Mouse (Mus musculus) small intestine, adult 2 months (tissue): Measurements from ENCODE around the gene Nxpe2. TPM values are rescaled to one million over a fixed set of nuclear protein-coding genes. Genes with fewer than 3 reads are reported as not detected.

Experiments
- H3K27ac ChIP-seq: fragments of 200-500 bp; 2 replicates; pipeline ENCODE4 v1.5.1; 2012; ENCODE audit warnings: low read depth, low read length, control low read depth, inconsistent platforms; ENCODE audit not compliant: insufficient read depth
- H3K27me3 ChIP-seq: fragments of 200-500 bp; 2 replicates; pipeline ENCODE4 v1.6.1; 2012; ENCODE audit warnings: mild to moderate bottlenecking, moderate library complexity, low read length, inconsistent platforms; ENCODE audit not compliant: control insufficient read depth, insufficient read depth
- H3K36me3 ChIP-seq: fragments of 200-500 bp; 2 replicates; pipeline ENCODE4 v1.6.1; 2012; ENCODE audit warnings: mild to moderate bottlenecking, low read length, control low read depth, inconsistent platforms; ENCODE audit not compliant: control insufficient read depth, insufficient read depth
- H3K4me1 ChIP-seq: fragments of 200-500 bp; 2 replicates; pipeline ENCODE4 v1.6.1; 2012; ENCODE audit warnings: low read length, inconsistent platforms, mixed read lengths; ENCODE audit not compliant: control insufficient read depth, insufficient read depth, insufficient read length
- H3K4me3 ChIP-seq: fragments of 200-500 bp; 2 replicates; pipeline ENCODE4 v1.5.1; 2012; ENCODE audit warnings: low read depth, mild to moderate bottlenecking, control low read depth, inconsistent platforms, low read length, moderate library complexity
- CTCF ChIP-seq: fragments of 200-500 bp; IDR thresholded peaks from 2 replicates; pipeline ENCODE4 v1.5.1; 2012; ENCODE audit warnings: low read depth, mild to moderate bottlenecking, control low read depth, inconsistent platforms, low read length, moderate library complexity, mixed read lengths; ENCODE audit not compliant: insufficient replicate concordance, insufficient read length; ENCODE audit errors: extremely low read depth
- POLR2A ChIP-seq: fragments of 200-500 bp; IDR thresholded peaks from 2 replicates; pipeline ENCODE4 v1.6.1; 2012; ENCODE audit warnings: low read depth, mild to moderate bottlenecking, control low read depth, inconsistent platforms, low read length, moderate library complexity
- WGBS: fragments of 180-500 bp; shearing (Covaris S2); methylation state at CpG from one replicate; pipeline ENCODE4 v1.1.7; 2018; 5-methylcytosine and 5-hydroxymethylcytosine counted together
- polyA plus RNA-seq: library from polyadenylated mRNA; depleted of rRNA; stranded (reverse); fragments of >200 nt; gene quantifications from 2 replicates; pipeline ENCODE4 v1.2.3, GENCODE M21; 2012; rRNA removed

Nxpe2 gene
- polyA plus RNA-seq, 1 experiment: 0.52 TPM

GRCm38 (mm10) chr9:48298983-48299382 is 54.3 kb downstream of the Nxpe2 start:
- no peak overlapping the region for H3K4me3 ChIP-seq
- no peaks in the 10 kb centered on the region for H3K36me3 ChIP-seq
- WGBS: 66% methylated on average over 7 of the region's 7 CpGs
- TF ChIP-seq CTCF (no peak), POLR2A (no peak)
- no peaks in the 10 kb centered on the region for H3K4me1 ChIP-seq
- H3K27ac ChIP-seq: no peak overlapping the region
- no peaks in the 10 kb centered on the region for H3K27me3 ChIP-seq

DNA sequence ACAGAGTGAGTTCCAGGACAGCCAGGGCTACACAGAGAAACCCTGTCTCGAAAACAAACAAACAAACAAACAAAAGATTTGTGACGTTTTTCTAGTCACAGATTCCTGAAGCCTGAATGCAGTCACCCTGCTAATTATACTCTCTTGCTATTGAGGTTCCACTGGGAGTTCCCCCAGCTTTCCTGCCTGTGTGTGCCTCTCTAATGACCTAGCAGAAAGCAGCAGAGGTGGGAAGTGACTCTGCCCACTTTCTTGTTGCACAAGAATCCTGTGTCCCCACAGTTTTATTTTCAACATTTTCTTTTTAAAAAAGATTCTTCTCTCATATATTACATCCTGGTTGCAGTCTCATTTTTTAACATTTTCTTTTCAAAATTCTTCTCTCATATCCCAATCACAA is 58.5 kb downstream of the Nxpe2 start:
- WGBS: 44% methylated on average over 2 of the region's 2 CpGs
- Histone ChIP-seq H3K4me1 (no peaks in the 10 kb centered on the region), H3K27ac (no peak overlapping the region), H3K36me3 (no peaks in the 10 kb centered on the region), H3K4me3 (no peak overlapping the region), H3K27me3 (no peaks in the 10 kb centered on the region)
- TF ChIP-seq CTCF: no peak
- no peak for TF ChIP-seq POLR2A

- H3K4me3 ChIP-seq: no peak overlapping the region
- WGBS: 91% methylated on average over 1 of the region's 1 CpGs
- TF ChIP-seq POLR2A (no peak), CTCF (no peak)
- H3K36me3 ChIP-seq: no peaks in the 10 kb centered on the region
- H3K4me1 ChIP-seq: no peaks in the 10 kb centered on the region
- no peaks in the 10 kb centered on the region for H3K27me3 ChIP-seq
- H3K27ac ChIP-seq: no peak overlapping the region
Measured at GRCm38 (mm10) chr9:48290281-48290680, 63.0 kb downstream of the Nxpe2 start.

- H3K36me3 ChIP-seq: no peaks in the 10 kb centered on the region
- 51% methylated on average over 8 of the region's 8 CpGs for WGBS
Measured at GRCm38 (mm10) chr9:48284221-48284620, 69.0 kb downstream of the Nxpe2 start.

GRCm38 (mm10) chr9:48276831-48277230 is 76.4 kb downstream of the Nxpe2 start:
- no peak overlapping the region for H3K4me3 ChIP-seq
- H3K27ac ChIP-seq: no peak overlapping the region
- TF ChIP-seq POLR2A: no peak
- TF ChIP-seq CTCF: no peak
- H3K27me3 ChIP-seq: no peaks in the 10 kb centered on the region
- WGBS: 88% methylated on average over 15 of the region's 15 CpGs
- no peaks in the 10 kb centered on the region for H3K36me3 ChIP-seq
- no peaks in the 10 kb centered on the region for H3K4me1 ChIP-seq

More at GRCm38 (mm10) chr9:48284221-48284620, 69.0 kb downstream of the Nxpe2 start:
- Histone ChIP-seq H3K27ac (no peak overlapping the region), H3K4me3 (no peak overlapping the region), H3K4me1 (no peaks in the 10 kb centered on the region), H3K27me3 (no peaks in the 10 kb centered on the region)
- TF ChIP-seq CTCF: no peak

Other genes starting within 250 kb of the Nxpe2 start
- gene Nxpe4, start 191.4 kb downstream of the Nxpe2 start, polyA plus RNA-seq: 0.22 and 0.60 TPM in 2 replicates
- gene Rexo2, start 127.2 kb upstream of the Nxpe2 start, polyA plus RNA-seq: 18.0 and 26.4 TPM in 2 replicates
- 10.0 and 10.4 TPM in 2 replicates for gene Rbm7, start 141.8 kb upstream of the Nxpe2 start, polyA plus RNA-seq
- 38.3 and 68.0 TPM in 2 replicates for gene Gm5617, start 142.0 kb upstream of the Nxpe2 start, polyA plus RNA-seq